Mouse (Mus musculus): ENCODE data around the gene Rce1. TPM values are rescaled to one million over a fixed set of nuclear protein-coding genes. Genes with fewer than 3 reads are reported as not detected.

Gene Rce1
- polyA plus RNA-seq (2012; rRNA removed): 15.3 and 16.1 TPM in 2 replicates

DNA sequence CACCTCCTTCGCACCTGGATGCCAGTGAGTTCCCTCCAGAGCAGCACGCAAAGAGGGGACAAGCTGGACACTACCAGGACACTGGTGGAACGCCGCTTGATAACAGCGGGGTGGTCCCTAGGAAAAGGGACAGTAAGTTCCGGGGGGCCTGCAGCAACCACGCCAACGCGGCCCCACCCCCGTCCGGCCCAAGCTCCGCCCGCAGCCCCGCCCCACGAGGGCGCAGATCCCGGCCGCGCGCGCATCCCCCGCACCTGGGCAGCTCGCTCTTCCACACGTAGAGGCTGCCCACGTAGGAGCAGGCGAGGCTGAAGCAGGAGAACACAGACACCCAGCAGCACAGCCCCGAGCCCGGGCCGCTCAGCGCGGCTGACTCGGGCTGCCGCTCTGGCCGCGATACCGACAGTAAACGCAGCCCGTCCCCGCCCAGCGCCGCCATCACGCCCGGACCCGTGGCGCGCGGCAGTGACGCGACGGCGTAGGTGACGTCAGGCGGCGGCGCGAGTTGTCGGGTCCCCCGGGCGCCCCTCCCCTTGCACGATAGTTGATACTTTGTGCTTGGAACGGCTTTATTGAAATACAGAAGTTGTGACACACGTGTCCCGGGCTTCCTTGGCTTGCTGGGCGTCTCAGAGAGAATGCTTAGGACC lies at the start of gene Rce1:
Gene Rce1 (minus strand): TSS at position 463 of the 650 bp plus-strand sequence.

DNA sequence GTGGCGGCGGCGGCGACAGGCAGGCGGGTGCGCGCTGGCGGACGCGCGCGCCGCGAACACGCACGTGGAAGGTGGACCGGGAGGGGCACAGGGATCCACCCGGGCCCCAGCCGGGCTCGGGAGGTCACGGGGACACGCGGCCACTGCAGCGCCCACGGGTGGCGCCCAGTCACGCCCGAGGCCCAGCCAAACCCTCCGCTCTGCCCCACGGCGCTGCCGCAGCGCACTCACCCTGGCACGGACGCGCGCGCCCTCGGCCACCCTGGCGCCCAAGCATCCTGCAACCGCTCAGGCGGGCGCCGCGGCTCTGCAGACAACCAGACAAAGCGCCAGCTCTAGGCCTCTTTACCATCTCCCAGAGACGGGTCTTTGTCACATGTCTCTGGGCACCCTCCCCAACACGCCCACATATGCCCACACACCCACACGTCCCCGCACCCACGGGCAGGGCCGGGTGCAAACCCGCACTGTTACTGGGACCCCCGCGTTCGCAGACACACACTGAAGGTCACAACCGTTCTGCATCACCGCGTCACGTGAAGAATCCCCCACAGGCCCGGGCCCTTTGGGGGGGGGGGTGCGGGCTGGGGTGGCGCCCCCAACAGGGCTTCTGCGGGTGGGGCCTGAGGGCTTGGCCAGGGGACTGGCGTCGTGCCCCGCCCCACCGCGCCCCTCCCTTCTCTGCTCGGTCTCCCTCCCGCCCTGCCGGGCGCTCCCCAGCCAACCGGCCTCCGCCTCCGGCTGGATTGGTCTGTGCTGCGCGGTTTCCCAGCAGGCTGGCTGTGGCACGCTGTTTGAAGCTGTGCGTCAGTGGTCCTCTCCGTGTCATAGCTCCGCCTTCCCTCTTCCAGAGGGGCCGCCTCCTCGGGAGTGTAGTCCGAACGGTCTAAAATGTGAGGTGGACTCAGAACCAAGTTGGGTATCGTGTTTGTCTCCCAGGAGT lies 10.0 kb downstream of the Rce1 start, which contains the start of gene Lrfn4:
Gene Lrfn4 (minus strand): TSS at position 517 of the 943 bp plus-strand sequence.

Other genes with a start within 250 kb of the Rce1 start
- gene Kdm2a, start 227.4 kb downstream of the Rce1 start, polyA plus RNA-seq (2012; rRNA removed): 17.7 and 20.3 TPM in 2 replicates
- 7.2 and 8.4 TPM in 2 replicates for gene Rhod, start 186.2 kb downstream of the Rce1 start, polyA plus RNA-seq (2012; rRNA removed)
- 0.09 and 0.16 TPM in 2 replicates for gene Syt12, start 148.2 kb downstream of the Rce1 start, polyA plus RNA-seq (2012; rRNA removed)
- 0.29 and 0.55 TPM in 2 replicates for gene 2010003K11Rik, start 127.1 kb downstream of the Rce1 start, polyA plus RNA-seq (2012; rRNA removed)
- gene Pcx, start 115.2 kb downstream of the Rce1 start, polyA plus RNA-seq (2012; rRNA removed): 136 and 143 TPM in 2 replicates
- gene Lrfn4, start 10.0 kb downstream of the Rce1 start, polyA plus RNA-seq (2012; rRNA removed): 1.1 and 1.2 TPM in 2 replicates
- 0.01 and 0.07 TPM in 2 replicates for gene Gm960, start 73.0 kb upstream of the Rce1 start, polyA plus RNA-seq (2012; rRNA removed)
- 0.30 and 0.31 TPM in 2 replicates for gene Sptbn2, start 85.5 kb upstream of the Rce1 start, polyA plus RNA-seq (2012; rRNA removed)
- gene Rbm4b, start 130.9 kb upstream of the Rce1 start, polyA plus RNA-seq (2012; rRNA removed): 7.1 and 8.3 TPM in 2 replicates
- gene Rbm4, start 168.3 kb upstream of the Rce1 start, polyA plus RNA-seq (2012; rRNA removed): 35.7 and 37.7 TPM in 2 replicates
- 14.1 and 14.8 TPM in 2 replicates for gene Gm21992, start 186.0 kb upstream of the Rce1 start, polyA plus RNA-seq (2012; rRNA removed)
- gene Rbm14, start 186.0 kb upstream of the Rce1 start, polyA plus RNA-seq (2012; rRNA removed): 18.2 and 18.3 TPM in 2 replicates
- gene Ccs, start 213.7 kb upstream of the Rce1 start, polyA plus RNA-seq (2012; rRNA removed): 158 and 166 TPM in 2 replicates
- gene Ccdc87, start 213.7 kb upstream of the Rce1 start, polyA plus RNA-seq (2012; rRNA removed): 0.01 TPM in 1 of 2 replicates, not detected in the other
- 22.9 and 23.6 TPM in 2 replicates for gene Ctsf, start 229.5 kb upstream of the Rce1 start, polyA plus RNA-seq (2012; rRNA removed)

All from liver, embryonic 18 days (tissue).